Mouse (Mus musculus) bone marrow macrophage, adult 2 months (primary cell): Measurements from ENCODE around the gene Jmjd8.

Experiments
- CTCF ChIP-seq: IDR thresholded peaks from 2 replicates; pipeline ENCODE4 v1.5.1; 2012; ENCODE audit warnings: low read depth, mild to moderate bottlenecking, low read length, moderate library complexity
- POLR2A ChIP-seq: IDR thresholded peaks from 2 replicates; pipeline ENCODE4 v1.6.1; 2012; ENCODE audit warnings: mild to moderate bottlenecking, low read depth, low read length, borderline replicate concordance

DNA sequence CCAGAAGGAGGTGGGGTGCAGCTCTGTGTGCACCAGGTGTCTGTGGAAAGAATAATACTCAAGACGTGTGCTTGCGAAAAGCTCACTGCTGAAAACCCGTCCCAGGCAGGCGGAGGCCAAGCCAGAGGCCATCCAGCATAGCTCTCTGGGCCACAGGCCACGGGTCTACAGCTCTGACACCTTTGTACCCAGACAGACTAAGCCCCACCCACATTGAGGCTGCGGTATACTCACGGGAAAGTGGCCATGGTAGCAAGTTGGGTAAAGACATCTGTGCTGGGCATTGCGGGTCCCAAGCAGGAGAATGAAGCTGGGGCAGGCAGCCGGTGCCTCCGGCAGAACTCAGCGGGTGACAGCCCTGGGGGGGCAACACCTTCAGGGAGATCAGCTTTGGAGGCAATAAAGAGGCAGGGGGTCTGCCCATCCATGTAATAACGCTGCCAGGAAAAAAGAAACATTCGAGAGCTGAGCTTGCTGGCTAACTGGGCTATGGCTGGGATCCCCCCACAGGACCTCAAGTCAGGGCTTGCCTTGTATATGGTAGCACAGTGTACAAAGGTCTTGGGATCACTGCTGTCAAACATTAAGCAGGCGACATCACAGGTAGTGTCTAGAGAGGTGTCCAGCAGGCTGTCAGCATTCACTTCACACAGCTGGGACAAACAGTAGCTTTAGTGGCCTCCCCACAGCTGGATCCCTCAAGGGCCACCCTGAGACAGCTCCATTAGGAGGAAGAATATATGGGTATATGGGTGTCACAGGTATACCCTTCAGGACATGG lies 11.0 kb downstream of the Jmjd8 start:
- TF ChIP-seq POLR2A = no peak
- no peak for TF ChIP-seq CTCF
